Mouse (Mus musculus) stomach, embryonic 16.5 days (tissue): ENCODE data around the gene B130006D01Rik. TPM values are rescaled to one million over a fixed set of nuclear protein-coding genes. Genes with fewer than 3 reads are reported as not detected.

Experiments used
- ATAC-seq: fragments of 200-750 bp; cut with Nextera tagmentation; 2 replicates; pipeline ENCODE4 v1.8.0; 2017; ENCODE audit warnings: moderate number of reproducible peaks, moderate TSS enrichment; ENCODE audit not compliant: insufficient read depth, low FRiP score
- H3K27ac ChIP-seq: fragments of 300-500 bp; sonication (generic); 2 replicates; pipeline ENCODE4 v1.5.1; 2014; ENCODE audit warnings: low read length
- H3K27me3 ChIP-seq: fragments of 300-500 bp; sonication (generic); 2 replicates; pipeline ENCODE4 v1.6.1; 2014; ENCODE audit warnings: low read length, control low read depth, mixed read lengths; ENCODE audit not compliant: control insufficient read depth, insufficient read depth
- H3K36me3 ChIP-seq: fragments of 300-500 bp; sonication (generic); 2 replicates; pipeline ENCODE4 v1.6.1; 2014; ENCODE audit warnings: low read length; ENCODE audit not compliant: control insufficient read depth, insufficient read depth
- H3K4me1 ChIP-seq: fragments of 300-500 bp; sonication (generic); 2 replicates; pipeline ENCODE4 v1.6.1; 2014; ENCODE audit warnings: low read length, control low read depth, mixed read lengths; ENCODE audit not compliant: control insufficient read depth, insufficient read depth
- H3K4me2 ChIP-seq: fragments of 300-500 bp; sonication (generic); 2 replicates; pipeline ENCODE4 v1.6.1; 2014; ENCODE audit warnings: low read depth, low read length, mixed read lengths
- H3K4me3 ChIP-seq: fragments of 300-500 bp; sonication (generic); replicated peaks from 2 replicates; pipeline ENCODE4 v1.5.1; 2014; ENCODE audit warnings: mild to moderate bottlenecking, low read length
- H3K9ac ChIP-seq: fragments of 300-500 bp; sonication (generic); 2 replicates; pipeline ENCODE4 v1.6.1; 2014; ENCODE audit warnings: low read length
- H3K9me3 ChIP-seq: fragments of 300-500 bp; sonication (generic); replicated peaks from 2 replicates; pipeline ENCODE4 v1.6.1; 2016; ENCODE audit warnings: low read length, control low read depth; ENCODE audit not compliant: control insufficient read depth
- WGBS: fragments of 180-500 bp; shearing (Covaris S2); extraction: QIAGEN DNeasy Blood & Tissue Kit; methylation state at CpG from one replicate; pipeline ENCODE4 v1.1.7; 2014; 5-methylcytosine and 5-hydroxymethylcytosine counted together
- polyA plus RNA-seq: library from polyadenylated mRNA; unstranded; fragments of >200 nt; fragmentation: Nextera tagmentation; extraction: Ambion mirVana; gene quantifications from 2 replicates; pipeline ENCODE4 v1.2.1, GENCODE M21; 2015

Gene B130006D01Rik
- polyA plus RNA-seq, result 1.1 and 1.3 TPM in 2 replicates

DNA sequence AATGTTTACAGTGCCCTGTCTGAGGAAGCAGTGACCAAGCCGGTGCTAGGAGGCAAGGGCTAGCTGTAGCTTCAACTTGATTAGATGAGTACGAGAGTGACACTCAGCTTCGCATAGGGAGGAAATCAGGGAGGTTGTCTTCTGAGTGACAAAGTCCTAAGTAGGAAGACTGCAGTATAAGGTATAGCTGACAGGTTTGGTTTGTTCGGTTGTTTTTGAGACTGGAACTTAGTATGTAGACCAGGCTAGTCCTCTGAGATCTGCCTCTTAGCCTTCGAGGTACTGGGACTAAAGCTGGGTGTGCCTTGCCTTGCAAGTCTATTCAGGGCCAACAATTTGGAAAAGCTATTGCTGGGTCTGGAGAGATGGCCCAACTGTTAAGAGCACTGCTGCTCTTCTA lies at the start of gene B130006D01Rik:
Gene B130006D01Rik (plus strand): TSS at position 301 of the 400 bp plus-strand sequence.
- H3K27me3 ChIP-seq, result no peaks in the 10 kb centered on the region
- no peak within 1 kb of the TSS for H3K4me3 ChIP-seq
- 89% methylated on average over 5 of the region's 5 CpGs for WGBS
- H3K4me1 ChIP-seq, result 0 out of 2 replicates have a peak, but pooled peaks cover 7% of the 10 kb centered on the region
- no peak within 1 kb of the TSS for H3K27ac ChIP-seq
- no peaks in the 10 kb centered on the region for H3K9me3 ChIP-seq
- H3K36me3 ChIP-seq, result no peaks in the 10 kb centered on the region
- no peak within 1 kb of the TSS for H3K4me2 ChIP-seq
- ATAC-seq, result no peak
- no peak within 1 kb of the TSS for H3K9ac ChIP-seq

DNA sequence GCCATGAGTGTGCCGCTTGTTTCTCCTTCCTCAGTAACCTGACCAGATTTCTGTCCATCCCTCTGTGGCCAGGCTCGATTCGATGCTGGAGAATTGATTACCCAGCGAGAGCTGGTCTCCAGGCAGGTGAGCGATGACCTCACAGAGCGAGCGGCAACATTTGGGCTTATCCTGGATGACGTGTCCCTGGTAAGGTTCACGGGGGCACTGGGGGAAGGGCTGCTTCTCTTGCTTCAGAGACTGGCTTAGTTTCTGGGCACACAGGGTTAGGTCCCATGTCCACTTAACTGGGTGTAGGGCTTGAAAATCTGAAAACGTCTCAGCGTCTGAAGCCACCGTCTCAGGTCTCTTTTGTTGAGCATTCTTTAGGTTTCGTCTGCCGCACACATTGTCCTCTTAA lies 47.9 kb upstream of the B130006D01Rik start:
- H3K4me3 ChIP-seq, result no peak overlapping the region
- ATAC-seq, result no peak
- H3K27ac ChIP-seq, result no peak overlapping the region
- H3K4me2 ChIP-seq, result no peak overlapping the region
- 84% methylated on average over 14 of the region's 14 CpGs for WGBS
- H3K9ac ChIP-seq, result no peak overlapping the region
- H3K9me3 ChIP-seq, result no peaks in the 10 kb centered on the region
- no peaks in the 10 kb centered on the region for H3K27me3 ChIP-seq
- peaks cover 19% of the 10 kb centered on the region for H3K36me3 ChIP-seq
- no peaks in the 10 kb centered on the region for H3K4me1 ChIP-seq

DNA sequence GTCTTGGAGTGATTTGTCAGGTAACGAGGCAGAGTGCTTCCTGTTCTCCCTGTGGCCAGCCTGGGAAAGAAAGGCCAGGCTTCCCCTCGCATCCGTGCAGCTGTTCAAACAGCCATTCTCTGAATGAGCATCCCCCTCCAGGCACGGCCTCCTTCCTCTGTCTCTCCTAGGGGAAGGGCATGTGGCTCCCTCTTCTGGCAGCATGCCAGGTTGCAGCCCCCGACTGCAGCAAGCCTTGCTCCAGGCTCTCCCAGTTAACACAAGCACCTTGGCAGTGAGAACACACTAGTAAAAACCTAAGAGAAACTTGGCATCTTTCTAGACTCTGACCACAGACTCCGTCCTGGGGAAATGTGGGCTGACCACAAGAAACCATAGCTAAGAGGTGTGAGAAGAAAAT lies 47.1 kb upstream of the B130006D01Rik start:
- peak; percentile 76 for ATAC-seq
- WGBS, result 18% methylated on average over 6 of the region's 6 CpGs
- H3K27ac ChIP-seq, result no peak overlapping the region
- H3K4me3 ChIP-seq, result no peak overlapping the region
- no peaks in the 10 kb centered on the region for H3K27me3 ChIP-seq
- H3K36me3 ChIP-seq, result peaks cover 22% of the 10 kb centered on the region
- H3K9me3 ChIP-seq, result no peaks in the 10 kb centered on the region
- no peaks in the 10 kb centered on the region for H3K4me1 ChIP-seq
- no peak overlapping the region for H3K4me2 ChIP-seq
- H3K9ac ChIP-seq, result no peak overlapping the region

DNA sequence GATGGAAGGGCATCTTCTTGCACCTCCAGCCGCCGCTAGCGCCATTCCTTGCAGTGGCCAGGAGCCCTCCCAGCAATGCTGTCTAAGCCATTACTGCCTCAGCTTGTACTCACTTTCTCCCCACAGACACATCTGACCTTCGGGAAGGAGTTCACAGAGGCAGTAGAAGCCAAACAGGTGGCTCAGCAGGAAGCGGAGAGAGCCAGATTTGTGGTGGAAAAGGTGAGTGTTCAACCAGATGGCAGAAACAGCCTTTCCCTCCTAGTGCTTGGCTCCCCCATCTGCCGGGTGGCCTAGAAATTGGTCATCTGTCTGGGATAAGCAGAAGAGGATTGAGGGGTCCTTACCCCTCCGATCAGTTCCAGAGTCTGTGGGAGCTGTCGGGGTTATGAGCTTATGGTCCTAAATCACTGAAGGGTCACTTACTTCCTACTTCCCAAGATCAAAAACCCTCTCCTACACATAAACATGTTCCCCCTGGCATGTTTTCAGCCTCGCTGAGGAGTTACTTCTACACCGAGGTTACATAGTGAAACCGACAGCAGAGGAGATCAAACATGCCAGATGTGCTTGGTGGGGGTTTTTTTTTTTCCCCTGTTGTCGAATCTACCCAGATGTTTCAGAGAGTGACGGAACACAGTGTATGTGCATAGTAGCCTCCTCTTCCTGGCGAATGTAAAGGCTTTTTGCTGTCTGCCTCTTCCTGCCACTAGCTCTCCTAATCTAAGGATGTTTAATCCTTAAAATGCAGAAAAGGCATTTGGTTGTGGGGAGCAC lies 45.3 kb upstream of the B130006D01Rik start:
- ATAC-seq, result no peak
- WGBS, result 81% methylated on average over 14 of the region's 14 CpGs
- peaks cover 14% of the 10 kb centered on the region; the same call in 1 of the 2 replicates for H3K36me3 ChIP-seq

DNA sequence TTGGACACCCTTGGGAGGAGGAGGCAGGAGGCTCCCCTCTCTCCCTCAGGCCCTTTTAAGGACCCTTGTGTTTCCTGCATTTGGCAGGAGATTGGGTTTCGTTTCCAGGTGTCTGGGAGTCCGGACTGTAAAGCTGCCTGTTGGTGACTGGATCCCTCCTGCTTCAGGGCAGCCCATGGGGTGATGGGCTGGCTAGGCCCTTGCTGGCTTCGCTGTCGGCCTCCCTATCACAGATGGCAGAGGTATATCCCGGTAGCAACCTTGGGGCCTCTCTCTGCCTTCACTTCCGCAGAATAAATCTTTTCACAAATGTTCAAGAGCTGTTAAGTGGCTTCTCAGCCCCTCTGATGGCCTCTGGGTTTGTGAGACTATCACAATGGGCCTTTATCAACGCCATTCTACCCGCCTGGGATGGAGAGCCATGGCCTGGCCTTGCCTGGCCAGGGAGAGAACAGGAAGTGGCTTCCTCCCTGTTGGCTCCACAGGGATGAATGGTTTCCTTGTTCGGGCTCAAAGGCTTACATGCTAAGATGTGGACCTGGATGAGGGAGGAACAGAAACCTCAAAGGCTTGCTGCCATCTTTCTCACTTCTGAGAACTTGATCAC lies 41.3 kb upstream of the B130006D01Rik start:
- Histone ChIP-seq H3K36me3 (peaks cover 10% of the 10 kb centered on the region; the same call in 1 of the 2 replicates), H3K27me3 (no peaks in the 10 kb centered on the region), H3K4me1 (no peaks in the 10 kb centered on the region), H3K9me3 (no peaks in the 10 kb centered on the region), H3K4me3 (no peak overlapping the region), H3K4me2 (no peak overlapping the region), H3K27ac (0 out of 2 replicates have a peak overlapping the region, but pooled peaks have one; percentile 36), H3K9ac (no peak overlapping the region)
- ATAC-seq, result no peak
- WGBS, result 53% methylated on average over 9 of the region's 9 CpGs

More for the DNA sequence above, 45.3 kb upstream of the B130006D01Rik start:
- Histone ChIP-seq H3K4me3 (no peak overlapping the region), H3K27ac (no peak overlapping the region), H3K27me3 (no peaks in the 10 kb centered on the region), H3K9ac (no peak overlapping the region), H3K4me1 (no peaks in the 10 kb centered on the region), H3K4me2 (no peak overlapping the region), H3K9me3 (no peaks in the 10 kb centered on the region)

DNA sequence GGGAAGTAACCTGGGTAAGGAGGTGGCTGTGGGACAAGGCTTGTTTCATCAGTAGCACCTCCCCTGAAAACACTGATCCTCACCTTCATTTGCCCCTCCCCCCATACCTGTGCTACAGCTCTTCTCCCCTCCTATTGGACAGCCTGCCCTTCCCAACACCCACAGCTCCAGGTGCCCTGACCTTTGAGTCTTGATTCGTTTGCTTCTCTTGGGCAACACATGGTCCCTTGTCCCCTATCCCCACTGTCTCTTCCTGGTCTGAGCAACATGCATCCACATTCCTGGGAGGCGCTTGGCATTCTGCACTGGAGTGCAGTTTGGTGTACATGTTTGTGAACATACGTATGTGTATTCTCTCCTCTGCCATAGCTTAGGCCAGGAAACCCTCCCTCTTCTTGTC lies 40.4 kb upstream of the B130006D01Rik start:
- Histone ChIP-seq H3K4me3 (no peak overlapping the region), H3K36me3 (peaks cover 10% of the 10 kb centered on the region; the same call in 1 of the 2 replicates), H3K27me3 (no peaks in the 10 kb centered on the region), H3K4me2 (no peak overlapping the region), H3K27ac (no peak overlapping the region), H3K4me1 (no peaks in the 10 kb centered on the region), H3K9me3 (no peaks in the 10 kb centered on the region), H3K9ac (no peak overlapping the region)
- 74% methylated on average over 3 of the region's 3 CpGs for WGBS
- ATAC-seq, result no peak

DNA sequence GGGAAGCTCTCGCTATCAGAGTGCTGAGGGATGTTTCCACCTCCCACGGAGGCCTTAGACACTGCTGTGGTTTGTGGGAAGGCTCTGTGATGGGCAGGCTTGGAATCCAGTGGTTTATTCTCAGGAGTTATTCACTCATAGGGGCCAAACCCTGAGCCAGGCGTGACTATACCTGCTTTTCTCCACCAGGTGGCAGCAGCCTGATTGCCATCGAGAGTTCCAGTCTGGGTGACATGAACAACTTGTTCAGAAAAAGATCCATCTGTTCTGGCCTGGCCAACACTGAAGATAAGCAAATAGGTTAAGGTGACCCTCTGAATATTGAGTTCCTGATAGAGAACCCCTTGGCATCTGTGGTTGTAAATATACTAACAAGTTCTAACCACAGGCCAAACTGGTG lies 37.4 kb upstream of the B130006D01Rik start:
- H3K4me2 ChIP-seq, result no peak overlapping the region
- peaks cover 8% of the 10 kb centered on the region for H3K4me1 ChIP-seq
- H3K9ac ChIP-seq, result no peak overlapping the region
- H3K4me3 ChIP-seq, result no peak overlapping the region
- no peak overlapping the region for H3K27ac ChIP-seq
- no peaks in the 10 kb centered on the region for H3K9me3 ChIP-seq
- ATAC-seq, result peak; percentile 12; the same call in 1 of the 2 replicates
- no peaks in the 10 kb centered on the region for H3K36me3 ChIP-seq
- no peaks in the 10 kb centered on the region for H3K27me3 ChIP-seq
- 4% methylated on average over 4 of the region's 4 CpGs for WGBS

DNA sequence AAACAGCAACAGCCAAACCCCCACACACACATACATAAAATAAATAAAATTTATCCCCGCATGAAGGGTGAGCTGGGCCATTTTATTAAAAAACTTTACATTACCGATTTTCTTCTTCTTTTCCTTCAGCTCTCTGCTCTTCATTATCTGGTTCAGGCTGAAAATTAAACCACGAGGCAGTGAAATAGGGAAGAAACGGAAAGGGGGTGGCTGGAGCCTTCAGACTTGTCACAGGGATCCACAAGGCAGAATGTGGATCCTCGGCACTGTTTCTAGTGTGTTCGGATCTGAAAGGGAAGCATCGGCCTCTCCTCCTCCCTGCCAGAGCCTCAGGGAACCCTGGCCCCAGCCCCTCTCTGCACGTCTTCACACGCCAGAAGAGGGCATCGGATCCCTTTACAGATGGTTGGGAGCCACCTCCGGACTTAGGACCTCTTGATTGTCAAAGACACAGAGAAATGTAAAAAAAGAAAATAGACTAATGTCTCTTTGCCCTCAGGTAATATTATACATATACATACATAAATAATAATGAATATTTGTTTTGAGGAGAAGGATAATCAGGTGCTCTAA lies 36.2 kb upstream of the B130006D01Rik start:
- Histone ChIP-seq H3K36me3 (no peaks in the 10 kb centered on the region), H3K27me3 (no peaks in the 10 kb centered on the region), H3K9me3 (no peaks in the 10 kb centered on the region), H3K4me1 (peaks cover 8% of the 10 kb centered on the region), H3K9ac (no peak overlapping the region), H3K4me3 (no peak overlapping the region), H3K4me2 (no peak overlapping the region), H3K27ac (no peak overlapping the region)
- WGBS, result 46% methylated on average over 11 of the region's 11 CpGs
- ATAC-seq, result no peak

DNA sequence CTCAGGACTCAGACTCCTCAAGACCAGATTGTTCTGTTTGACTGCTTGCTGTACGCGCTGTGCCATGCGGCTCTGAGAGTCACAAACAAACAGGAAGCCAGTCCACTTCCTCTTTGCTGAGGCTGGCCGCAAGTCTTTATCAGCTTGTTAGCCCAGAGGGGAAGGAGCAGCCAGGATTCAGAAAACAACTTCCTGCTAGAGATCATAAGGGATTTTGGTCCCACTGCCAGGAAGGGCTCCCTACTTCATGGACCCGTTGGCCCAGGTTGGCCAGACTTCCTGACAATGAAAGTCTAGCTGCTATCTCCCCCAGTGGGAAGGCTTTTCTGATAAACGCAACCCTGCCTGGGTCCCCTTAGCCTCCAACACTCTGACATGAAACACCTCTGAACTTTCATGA lies 34.9 kb upstream of the B130006D01Rik start:
- peak overlapping the region; percentile 42; the same call in 1 of the 2 replicates for H3K9ac ChIP-seq
- H3K4me2 ChIP-seq, result peak overlapping the region; percentile 14; the same call in 1 of the 2 replicates

More for the DNA sequence above, 34.9 kb upstream of the B130006D01Rik start:
- Histone ChIP-seq H3K4me1 (peaks cover 8% of the 10 kb centered on the region), H3K27me3 (no peaks in the 10 kb centered on the region), H3K36me3 (no peaks in the 10 kb centered on the region), H3K4me3 (no peak overlapping the region), H3K27ac (peak overlapping the region; percentile 66), H3K9me3 (no peaks in the 10 kb centered on the region)
- WGBS, result 54% methylated on average over 6 of the region's 6 CpGs
- no peak for ATAC-seq
